Mouse (Mus musculus) heart, postnatal 0 days (tissue): ENCODE results near the gene Socs7.

Experiments used
- CTCF ChIP-seq: IDR thresholded peaks from 2 replicates; pipeline ENCODE4 v1.5.1; 2016; ENCODE audit warnings: antibody characterized with exemption, control low read depth, low read depth
- EP300 ChIP-seq: IDR thresholded peaks from 2 replicates; pipeline ENCODE4 v1.6.1; 2016; ENCODE audit warnings: antibody characterized with exemption, low read depth

DNA sequence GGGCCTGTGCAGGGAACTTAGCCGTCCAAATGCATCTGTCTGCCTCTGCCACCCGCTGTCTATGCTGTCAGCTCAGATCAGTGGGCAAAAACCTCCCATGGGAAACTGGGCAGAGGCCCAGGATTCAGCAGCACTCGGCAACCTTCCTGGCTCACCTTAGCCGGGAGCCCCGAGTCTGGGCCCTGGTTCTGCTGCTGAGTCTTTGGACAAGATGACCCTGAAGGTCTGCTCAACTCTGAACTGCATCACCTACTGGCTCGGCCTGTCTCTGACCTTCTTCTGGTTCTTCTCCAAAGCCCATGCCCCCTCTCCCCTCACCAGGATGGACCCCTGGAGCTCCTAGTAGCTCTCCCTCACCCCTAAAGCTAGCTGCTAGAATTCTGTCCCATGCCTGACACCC lies 83.2 kb downstream of the Socs7 start:
- TF ChIP-seq CTCF (no peak), EP300 (no peak)
